Mouse (Mus musculus) hindbrain, embryonic 12.5 days (tissue): ENCODE measurements at regions not wholly inside any gene's neighbourhood (a gene's known extent, or its start where the extent isn't known, plus 50 kb on each side); places are given as distances from the start of the nearest gene placed in this dataset.
"Not testable (repeated sequence)": the region's sequence is repeated elsewhere in the genome, so short reads cannot be mapped to it uniquely, and the experiment has no call there.

Source experiments
- ATAC-seq: fragments of 200-750 bp; cut with Nextera tagmentation; 2 replicates; pipeline ENCODE4 v1.8.0; 2017; ENCODE audit warnings: moderate TSS enrichment; ENCODE audit not compliant: low FRiP score
- H3K27ac ChIP-seq: fragments of 300-500 bp; sonication (generic); 2 replicates; pipeline ENCODE4 v1.5.1; 2016; ENCODE audit warnings: mild to moderate bottlenecking
- H3K27me3 ChIP-seq: fragments of 300-500 bp; sonication (generic); 2 replicates; pipeline ENCODE4 v1.6.1; 2016; ENCODE audit warnings: mild to moderate bottlenecking
- H3K36me3 ChIP-seq: fragments of 300-500 bp; sonication (generic); 2 replicates; pipeline ENCODE4 v1.6.1; 2016; ENCODE audit warnings: mild to moderate bottlenecking
- H3K4me1 ChIP-seq: fragments of 300-500 bp; sonication (generic); 2 replicates; pipeline ENCODE4 v1.6.1; 2016
- H3K4me2 ChIP-seq: fragments of 300-500 bp; sonication (generic); replicated peaks from 2 replicates; pipeline ENCODE4 v1.6.1; 2016; ENCODE audit warnings: mild to moderate bottlenecking
- H3K4me3 ChIP-seq: fragments of 300-500 bp; sonication (generic); 2 replicates; pipeline ENCODE4 v1.5.1; 2016; ENCODE audit warnings: mild to moderate bottlenecking
- H3K9ac ChIP-seq: fragments of 300-500 bp; sonication (generic); 2 replicates; pipeline ENCODE4 v1.6.1; 2016; ENCODE audit warnings: mild to moderate bottlenecking, moderate library complexity
- H3K9me3 ChIP-seq: fragments of 300-500 bp; sonication (generic); replicated peaks from 2 replicates; pipeline ENCODE4 v1.6.1; 2016; ENCODE audit warnings: mild to moderate bottlenecking
- WGBS: fragments of 180-500 bp; shearing (Covaris S2); methylation state at CpG from one replicate; pipeline ENCODE4 v1.1.7; 2016; 5-methylcytosine and 5-hydroxymethylcytosine counted together

GRCm38 (mm10) chr6:22452203-22452602 is 96.2 kb upstream of the Fam3c start:
- Histone ChIP-seq H3K27ac (no peak overlapping the region), H3K36me3 (no peaks in the 10 kb centered on the region), H3K4me3 (no peak overlapping the region), H3K9me3 (no peaks in the 10 kb centered on the region), H3K4me1 (no peaks in the 10 kb centered on the region), H3K4me2 (no peak overlapping the region), H3K9ac (no peak overlapping the region), H3K27me3 (no peaks in the 10 kb centered on the region)
- no peak for ATAC-seq
- WGBS = 78% methylated on average over 2 of the region's 2 CpGs

DNA sequence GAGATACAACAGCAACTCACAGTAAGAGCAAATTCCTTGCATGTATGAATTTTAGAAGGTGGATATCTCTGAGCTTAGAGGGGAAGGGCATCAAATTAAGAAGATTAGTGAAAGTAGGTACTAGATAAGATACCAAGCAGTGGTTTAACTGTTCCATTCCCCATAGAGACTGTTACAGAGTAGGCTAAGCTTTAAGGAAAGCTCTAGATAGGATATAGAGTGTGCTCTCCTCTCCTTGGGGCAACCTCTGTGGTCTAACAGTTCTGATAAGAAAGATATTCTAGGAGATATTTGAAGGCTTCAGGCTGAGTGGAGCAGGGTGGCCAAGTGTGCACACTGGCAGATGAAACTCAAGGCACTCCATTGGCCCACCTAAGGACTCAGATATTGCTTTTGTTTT is 94.5 kb upstream of the Fam3c start:
- H3K4me3 ChIP-seq = no peak overlapping the region
- no peaks in the 10 kb centered on the region for H3K9me3 ChIP-seq
- no peak overlapping the region for H3K9ac ChIP-seq
- no peak overlapping the region for H3K27ac ChIP-seq
- no peaks in the 10 kb centered on the region for H3K27me3 ChIP-seq
- no peak overlapping the region for H3K4me2 ChIP-seq
- no peaks in the 10 kb centered on the region for H3K4me1 ChIP-seq
- no peak for ATAC-seq
- no peaks in the 10 kb centered on the region for H3K36me3 ChIP-seq

DNA sequence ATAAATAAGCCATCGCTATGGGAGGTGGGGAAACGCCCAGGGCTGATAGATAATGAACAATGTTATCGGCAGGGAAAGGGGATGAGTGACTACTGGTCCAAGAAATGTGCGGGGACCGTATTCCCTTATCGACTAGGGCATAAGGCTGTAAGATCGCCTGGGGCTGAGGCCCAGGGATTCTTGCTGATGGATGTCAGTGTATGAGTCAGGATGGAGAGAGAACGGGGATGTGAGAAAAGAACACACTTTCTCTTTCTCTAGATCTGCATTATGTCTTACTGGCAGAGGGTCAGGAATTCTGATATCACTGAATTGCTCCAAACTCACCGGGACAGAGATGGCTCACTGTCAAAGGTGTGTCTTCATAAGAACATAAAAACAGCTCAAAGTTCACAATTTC is 92.9 kb upstream of the Fam3c start:
- Histone ChIP-seq H3K9ac (no peak overlapping the region), H3K4me1 (no peaks in the 10 kb centered on the region), H3K36me3 (no peaks in the 10 kb centered on the region), H3K4me3 (no peak overlapping the region), H3K27me3 (no peaks in the 10 kb centered on the region), H3K4me2 (no peak overlapping the region), H3K27ac (no peak overlapping the region), H3K9me3 (no peaks in the 10 kb centered on the region)
- ATAC-seq = no peak
- WGBS = 94% methylated on average over 9 of the region's 9 CpGs

- no peaks in the 10 kb centered on the region for H3K36me3 ChIP-seq
- WGBS = 78% methylated on average over 2 of the region's 2 CpGs
These were observed 91.6 kb upstream of the Fam3c start for GRCm38 (mm10) chr6:22447636-22448035.

GRCm38 (mm10) chr6:22446621-22447310 is 90.7 kb upstream of the Fam3c start:
- no peak for ATAC-seq
- no peaks in the 10 kb centered on the region for H3K36me3 ChIP-seq
- H3K9ac ChIP-seq = no peak overlapping the region
- H3K27ac ChIP-seq = no peak overlapping the region
- WGBS = 85% methylated on average over 15 of the region's 15 CpGs
- no peaks in the 10 kb centered on the region for H3K4me1 ChIP-seq
- no peaks in the 10 kb centered on the region for H3K27me3 ChIP-seq
- H3K4me3 ChIP-seq = no peak overlapping the region
- no peak overlapping the region for H3K4me2 ChIP-seq
- H3K9me3 ChIP-seq = no peaks in the 10 kb centered on the region

More at GRCm38 (mm10) chr6:22447636-22448035, 91.6 kb upstream of the Fam3c start:
- Histone ChIP-seq H3K9me3 (no peaks in the 10 kb centered on the region), H3K27me3 (no peaks in the 10 kb centered on the region), H3K27ac (no peak overlapping the region), H3K9ac (no peak overlapping the region), H3K4me1 (no peaks in the 10 kb centered on the region), H3K4me3 (no peak overlapping the region), H3K4me2 (no peak overlapping the region)
- no peak for ATAC-seq

- H3K4me1 ChIP-seq, H3K27ac ChIP-seq, H3K9ac ChIP-seq, H3K4me2 ChIP-seq, H3K4me3 ChIP-seq, H3K9me3 ChIP-seq, ATAC-seq, H3K27me3 ChIP-seq, H3K36me3 ChIP-seq: not testable (repeated sequence)
- 94% methylated on average over 6 of the region's 6 CpGs for WGBS
These were observed 88.8 kb upstream of the Fam3c start for GRCm38 (mm10) chr6:22444856-22445255.

DNA sequence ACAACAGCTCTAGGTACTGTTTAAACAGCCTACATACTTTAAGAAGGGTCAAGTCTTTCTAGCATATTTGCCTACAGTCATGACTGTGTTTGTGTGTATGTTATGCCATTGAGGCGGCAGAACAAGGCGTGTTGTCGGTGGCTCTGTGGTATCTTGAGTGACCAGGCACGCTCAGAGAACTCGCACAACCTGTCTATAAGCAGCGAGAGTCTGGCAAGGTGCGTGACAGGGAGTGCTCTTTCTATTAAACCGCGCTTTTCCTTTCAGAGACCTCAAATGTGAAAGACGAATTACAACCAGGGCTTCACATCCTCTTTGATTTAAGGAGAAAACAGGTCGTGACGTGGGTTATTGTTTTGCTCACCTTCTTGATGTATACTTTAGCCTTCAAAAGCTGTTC is 88.2 kb upstream of the Fam3c start:
- WGBS = 89% methylated on average over 12 of the region's 12 CpGs
- no peak overlapping the region for H3K4me2 ChIP-seq
- H3K36me3 ChIP-seq = no peaks in the 10 kb centered on the region
- H3K4me3 ChIP-seq = no peak overlapping the region
- no peak overlapping the region for H3K9ac ChIP-seq
- no peaks in the 10 kb centered on the region for H3K27me3 ChIP-seq
- no peaks in the 10 kb centered on the region for H3K9me3 ChIP-seq
- H3K4me1 ChIP-seq = no peaks in the 10 kb centered on the region
- no peak overlapping the region for H3K27ac ChIP-seq
- ATAC-seq = no peak

DNA sequence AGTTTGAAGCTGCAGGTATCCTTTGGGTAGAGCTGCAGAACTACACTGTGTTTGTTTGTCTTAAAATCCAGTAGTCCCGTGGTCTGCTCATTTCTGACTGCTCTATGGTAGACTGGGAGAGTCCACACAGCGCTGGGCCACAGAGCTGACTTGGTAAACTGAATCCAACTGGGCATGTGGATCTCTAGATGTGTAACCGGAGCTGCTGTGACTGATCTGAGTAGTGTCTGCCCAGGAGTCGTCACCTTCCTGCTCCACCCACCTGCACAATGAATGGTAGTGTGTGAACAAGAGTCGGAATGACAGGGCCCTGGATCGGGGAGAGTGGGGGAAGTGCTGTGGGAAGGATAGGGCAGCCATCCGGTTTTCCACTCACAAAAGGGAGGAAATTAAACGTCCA is 87.5 kb upstream of the Fam3c start:
- no peaks in the 10 kb centered on the region for H3K36me3 ChIP-seq
- H3K9ac ChIP-seq = no peak overlapping the region
- H3K27ac ChIP-seq = no peak overlapping the region
- no peaks in the 10 kb centered on the region for H3K4me1 ChIP-seq
- no peak overlapping the region for H3K4me3 ChIP-seq
- no peak for ATAC-seq
- no peaks in the 10 kb centered on the region for H3K9me3 ChIP-seq
- WGBS = 55% methylated on average over 8 of the region's 8 CpGs
- no peaks in the 10 kb centered on the region for H3K27me3 ChIP-seq
- H3K4me2 ChIP-seq = no peak overlapping the region

GRCm38 (mm10) chr6:22443170-22443569 is 87.1 kb upstream of the Fam3c start:
- H3K9me3 ChIP-seq = no peaks in the 10 kb centered on the region
- no peak for ATAC-seq
- no peaks in the 10 kb centered on the region for H3K36me3 ChIP-seq
- no peak overlapping the region for H3K27ac ChIP-seq
- H3K9ac ChIP-seq = no peak overlapping the region
- no peak overlapping the region for H3K4me2 ChIP-seq
- H3K4me1 ChIP-seq = no peaks in the 10 kb centered on the region
- H3K4me3 ChIP-seq = no peak overlapping the region
- WGBS = 73% methylated on average over 3 of the region's 3 CpGs
- no peaks in the 10 kb centered on the region for H3K27me3 ChIP-seq

DNA sequence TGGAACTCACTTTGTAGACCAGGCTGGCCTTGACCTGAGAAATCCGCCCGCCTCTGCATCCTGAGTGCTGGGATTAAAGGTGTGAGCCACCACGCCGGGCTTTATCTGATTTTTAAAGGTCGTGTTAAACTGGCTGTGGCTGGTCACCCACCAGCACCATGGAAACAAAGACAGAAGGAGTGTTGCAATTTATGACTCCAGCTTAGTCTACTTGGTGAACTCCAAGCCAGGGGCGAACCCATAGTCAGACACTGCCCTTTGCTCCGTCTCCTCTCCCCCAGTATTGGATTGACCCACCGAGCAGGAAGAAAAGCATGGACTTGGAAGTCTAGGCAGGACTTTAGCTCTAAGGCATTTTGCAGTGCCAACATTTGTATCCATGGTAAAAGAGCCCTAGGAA is 86.5 kb upstream of the Fam3c start:
- Histone ChIP-seq H3K27me3 (no peaks in the 10 kb centered on the region), H3K4me3 (no peak overlapping the region), H3K9me3 (no peaks in the 10 kb centered on the region), H3K27ac (no peak overlapping the region), H3K4me1 (no peaks in the 10 kb centered on the region), H3K4me2 (no peak overlapping the region), H3K36me3 (no peaks in the 10 kb centered on the region), H3K9ac (no peak overlapping the region)
- no peak for ATAC-seq
- WGBS = 91% methylated on average over 8 of the region's 8 CpGs

GRCm38 (mm10) chr6:22439871-22440270 is 83.8 kb upstream of the Fam3c start:
- Histone ChIP-seq H3K36me3 (no peaks in the 10 kb centered on the region), H3K4me1 (no peaks in the 10 kb centered on the region), H3K9ac (no peak overlapping the region), H3K27me3 (no peaks in the 10 kb centered on the region), H3K4me3 (no peak overlapping the region), H3K27ac (no peak overlapping the region), H3K9me3 (no peaks in the 10 kb centered on the region), H3K4me2 (no peak overlapping the region)
- no peak for ATAC-seq
- WGBS = 84% methylated on average over 9 of the region's 9 CpGs

- 0 out of 2 replicates have a peak, but pooled peaks have one; percentile 32 for ATAC-seq
- 52% methylated on average over 3 of the region's 3 CpGs for WGBS
- no peak overlapping the region for H3K9ac ChIP-seq
- no peak overlapping the region for H3K4me3 ChIP-seq
- H3K4me1 ChIP-seq = no peaks in the 10 kb centered on the region
- no peaks in the 10 kb centered on the region for H3K9me3 ChIP-seq
- H3K36me3 ChIP-seq = no peaks in the 10 kb centered on the region
- no peak overlapping the region for H3K4me2 ChIP-seq
- no peak overlapping the region for H3K27ac ChIP-seq
- H3K27me3 ChIP-seq = no peaks in the 10 kb centered on the region
These were observed 73.0 kb upstream of the Fam3c start for GRCm38 (mm10) chr6:22429026-22429425.

GRCm38 (mm10) chr6:22424161-22424807 is 68.2 kb upstream of the Fam3c start:
- no peaks in the 10 kb centered on the region for H3K27me3 ChIP-seq
- no peak overlapping the region for H3K27ac ChIP-seq
- H3K4me2 ChIP-seq = no peak overlapping the region
- H3K36me3 ChIP-seq = no peaks in the 10 kb centered on the region
- no peaks in the 10 kb centered on the region for H3K9me3 ChIP-seq
- WGBS = 90% methylated on average over 10 of the region's 10 CpGs
- H3K9ac ChIP-seq = no peak overlapping the region
- H3K4me1 ChIP-seq = no peaks in the 10 kb centered on the region
- no peak overlapping the region for H3K4me3 ChIP-seq
- no peak for ATAC-seq
